Mouse (Mus musculus) liver, embryonic 14.5 days (tissue): Measurements from ENCODE around the gene Ptpn21.

ENCODE experiments used
- CTCF ChIP-seq: IDR thresholded peaks from 2 replicates; pipeline ENCODE4 v1.5.1; 2016; ENCODE audit warnings: antibody characterized with exemption, low read depth, control low read depth
- EP300 ChIP-seq: IDR thresholded peaks from 2 replicates; pipeline ENCODE4 v1.6.1; 2016; ENCODE audit warnings: antibody characterized with exemption, low read depth

GRCm38 (mm10) chr12:98683574-98683973, 53.6 kb downstream of the Ptpn21 start:
- TF ChIP-seq CTCF (no peak), EP300 (no peak)
